Mouse (Mus musculus) layer of hippocampus, adult 2 months (tissue): Measurements from ENCODE around the gene Cdipt. TPM values are rescaled to one million over a fixed set of nuclear protein-coding genes. Genes with fewer than 3 reads are reported as not detected.
A peak's percentile ranks its signal among the peaks of the same experiment; 100 is the strongest.

Source experiments
- DNase-seq, 2 experiments: peaks; one replicate each; pipeline ENCODE4 v3.0.0; 2022; ENCODE audit warnings: low spot score in 2 of 2
- H3K27ac ChIP-seq: fragments of 200-600 bp; 2 replicates; pipeline ENCODE4 v1.8.1; 2022
- H3K4me3 ChIP-seq: fragments of 200-600 bp; 2 replicates; pipeline ENCODE4 v1.8.1; 2022; ENCODE audit warnings: mild to moderate bottlenecking
- CTCF ChIP-seq: fragments of 200-600 bp; conservative IDR thresholded peaks from 2 replicates; pipeline ENCODE4 v1.8.1; 2022; ENCODE audit warnings: antibody characterized with exemption, mild to moderate bottlenecking, moderate library complexity
- total RNA-seq, 2 experiments: library from RNA; stranded (reverse); gene quantifications; 2 replicates each; pipeline ENCODE4 v1.2.3; 2021

The Cdipt gene
- total RNA-seq, 2 experiments from 2014 or later, result 155 to 167 TPM

GRCm38 (mm10) chr7:127025556-127026160 lies 49.9 kb downstream of the Cdipt start:
- Histone ChIP-seq H3K27ac (peak overlapping the region; percentile 97), H3K4me3 (peak overlapping the region; percentile 77)
- no peak for TF ChIP-seq CTCF
- DNase-seq, result no peak

- DNase-seq, result peak in 1 of 2 experiments; percentile 59
- H3K4me3 ChIP-seq, result peak overlapping the region; percentile 77
- H3K27ac ChIP-seq, result peak overlapping the region; percentile 97
- no peak for TF ChIP-seq CTCF
These were observed 50.5 kb downstream of the Cdipt start for GRCm38 (mm10) chr7:127026161-127026600.

- Histone ChIP-seq H3K27ac (peak overlapping the region; percentile 97), H3K4me3 (peak overlapping the region; percentile 83; the same call in 1 of the 2 replicates)
- no peak for TF ChIP-seq CTCF
- no peak for DNase-seq
These were observed 50.9 kb downstream of the Cdipt start for GRCm38 (mm10) chr7:127026616-127026983.

GRCm38 (mm10) chr7:127026984-127027726 lies 51.4 kb downstream of the Cdipt start, which contains the start of gene Maz:
TSS of gene Maz (minus strand) at chr7:127027037.
- TF ChIP-seq CTCF, result no peak; the same call in 1 of the 2 replicates
- Histone ChIP-seq H3K4me3 (peak within 1 kb of the TSS; percentile 83), H3K27ac (peak within 1 kb of the TSS; percentile 97)
- peak; percentile 99 for DNase-seq

GRCm38 (mm10) chr7:127027885-127028284 lies 52.2 kb downstream of the Cdipt start:
- Histone ChIP-seq H3K4me3 (peak overlapping the region; percentile 83), H3K27ac (peak overlapping the region; percentile 97)
- no peak for TF ChIP-seq CTCF
- DNase-seq, result peak in 1 of 2 experiments; percentile 26

Other genes starting within 250 kb of the Cdipt start
- 100 to 1,000 TPM; 170 to 175 TPM for gene Mapk3, start 216.3 kb upstream of the Cdipt start, total RNA-seq
- gene Gdpd3, start 209.6 kb upstream of the Cdipt start, total RNA-seq, result 1 to 10 TPM; 3.1 to 7.0 TPM
- 100 to 1,000 TPM; 283 to 289 TPM for gene Ypel3, start 199.0 kb upstream of the Cdipt start, total RNA-seq
- gene Tbx6, start 194.4 kb upstream of the Cdipt start, total RNA-seq, result 1 to 10 TPM in 1 of 2 experiments, under 1 TPM in 1; 0.54 to 1.0 TPM
- gene Ppp4c, start 183.4 kb upstream of the Cdipt start, total RNA-seq, result 10 to 100 TPM; 50.2 to 54.9 TPM
- 10 to 100 TPM; 73.8 to 74.7 TPM for gene Fam57b, start 178.2 kb upstream of the Cdipt start, total RNA-seq
- gene 4930451I11Rik, start 144.3 kb upstream of the Cdipt start, total RNA-seq, result not detected
- gene Doc2a, start 128.5 kb upstream of the Cdipt start, total RNA-seq, result 10 to 100 TPM; 19.2 to 20.5 TPM
- gene Hirip3, start 113.9 kb upstream of the Cdipt start, total RNA-seq, result 10 to 100 TPM; 32.2 to 38.5 TPM
- 10 to 100 TPM; 49.2 to 49.4 TPM for gene Ino80e, start 113.5 kb upstream of the Cdipt start, total RNA-seq
- gene Taok2, start 91.2 kb upstream of the Cdipt start, total RNA-seq, result 100 to 1,000 TPM; 154 to 163 TPM
- 10 to 100 TPM; 21.4 to 23.3 TPM for gene Tmem219, start 53.0 kb upstream of the Cdipt start, total RNA-seq
- 100 to 1,000 TPM; 164 to 166 TPM for gene Kctd13, start 47.0 kb upstream of the Cdipt start, total RNA-seq
- gene Asphd1, start 26.3 kb upstream of the Cdipt start, total RNA-seq, result 10 to 100 TPM; 31.7 to 36.1 TPM
- 100 to 1,000 TPM; 439 to 458 TPM for gene Sez6l2, start 25.4 kb upstream of the Cdipt start, total RNA-seq
- gene Cdiptos, start 184 bp downstream of the Cdipt start, total RNA-seq, result not detected
- 10 to 100 TPM in 1 of 2 experiments, 1 to 10 TPM in 1; 8.0 to 10.1 TPM for gene Mvp, start 38.7 kb downstream of the Cdipt start, total RNA-seq
- under 1 TPM in 1 of 2 experiments, not detected in 1; 0.90 TPM for gene Pagr1b, start 40.6 kb downstream of the Cdipt start, total RNA-seq
- 10 to 100 TPM; 17.4 to 43.4 TPM for gene Pagr1a, start 41.4 kb downstream of the Cdipt start, total RNA-seq
- 10 to 100 TPM; 53.6 to 62.4 TPM for gene Gm42742, start 45.2 kb downstream of the Cdipt start, total RNA-seq
- 100 to 1,000 TPM; 243 to 275 TPM for gene Prrt2, start 45.3 kb downstream of the Cdipt start, total RNA-seq
- gene Maz, start 51.1 kb downstream of the Cdipt start, total RNA-seq, result 100 to 1,000 TPM; 242 to 258 TPM
- 1 to 10 TPM; 4.1 to 9.9 TPM for gene Kif22, start 66.6 kb downstream of the Cdipt start, total RNA-seq
- gene Zg16, start 111.4 kb downstream of the Cdipt start, total RNA-seq, result not detected
- gene AI467606, start 115.4 kb downstream of the Cdipt start, total RNA-seq, result 1 to 10 TPM; 1.0 to 2.0 TPM
- gene Qprt, start 146.3 kb downstream of the Cdipt start, total RNA-seq, result not detected
- under 1 TPM; 0.64 to 0.72 TPM for gene Spn, start 161.9 kb downstream of the Cdipt start, total RNA-seq
- 10 to 100 TPM; 88.4 to 97.0 TPM for gene Cd2bp2, start 220.1 kb downstream of the Cdipt start, total RNA-seq
- 100 to 1,000 TPM; 102 to 120 TPM for gene Tbc1d10b, start 232.6 kb downstream of the Cdipt start, total RNA-seq
- gene Mylpf, start 233.0 kb downstream of the Cdipt start, total RNA-seq, result 1 to 10 TPM; 1.3 to 1.9 TPM